ENCODE assay signal across 18 mouse cellular contexts in genomic region chr10:32029996-32030395, GRCm38 (mm10).
A peak's percentile ranks its signal among the peaks of the same experiment; 100 is the strongest.
DNase-seq lines count a peak whose midpoint lies in the region; TF ChIP-seq lines count a peak whose summit lies in the region.
"Had no signal": no experiment of that assay in that cellular context is flagged by ENCODE, and none has a peak within 500 bp of the region (broad histone marks: within the 10 kb centered on the region; RNA-seq: fewer than 3 reads in every experiment).

No protein-coding gene starts in this region.

- peak; percentile 39 to 68 for DNase-seq in frontal cortex, adult 2 months (ENCODE audit: extremely low spot score in 1 of 2, low spot score in 1 of 2)
- DNase-seq in frontal cortex, postnatal 14 days (ENCODE audit: low spot score in 2 of 2) = no peak
- DNase-seq in left cerebral cortex, adult 11 months (ENCODE audit: low spot score) = peak; percentile 29
- DNase-seq in left cerebral cortex, adult 2 months (ENCODE audit: extremely low spot score in 1 of 2, low spot score in 2 of 2) = no peak
- peak; percentile 31 to 43 for DNase-seq in right cerebral cortex, adult 2 months (ENCODE audit: low spot score in 2 of 2)
- DNase-seq in right cerebral cortex, postnatal 14 days = no peak
- DNase-seq in T-cell, adult 2 months (ENCODE audit: low spot score) = no peak
- DNase-seq: adrenal gland, adult 2 months; adrenal gland, postnatal 25 days; cerebellum, adult 2 months; cerebellum, postnatal 10 days; gastrocnemius, postnatal 14 days; heart, adult 2 months; heart, postnatal 14 days had no signal

- no peak for TF ChIP-seq CTCF in left cerebral cortex, adult 2 months (IDR thresholded peaks at IDR 0.05)

- no peak overlapping the region for H3K27ac ChIP-seq in left cerebral cortex, adult 2 months
- H3K27ac ChIP-seq: embryonic facial prominence, embryonic 10.5 days; heart, adult 2 months; heart, embryonic 15.5 days; hindbrain, embryonic 13.5 days; hindbrain, postnatal 0 days had no signal

- no peak overlapping the region for H3K4me3 ChIP-seq in left cerebral cortex, adult 2 months
- H3K4me3 ChIP-seq: embryonic facial prominence, embryonic 10.5 days; heart, adult 2 months; heart, embryonic 15.5 days; hindbrain, embryonic 13.5 days had no signal

- intact Hi-C loops in left cerebral cortex, adult 2 months (cut with DNase I) = no loop called here

Comparison
In these comparisons a context has a peak if more than half of its experiments do, and no peak if none do; other contexts are left out.
1. DNase-seq: peak in frontal cortex, adult 2 months (2 of 2), left cerebral cortex, adult 11 months (single experiment) and right cerebral cortex, adult 2 months (2 of 2); none in frontal cortex, postnatal 14 days (0 of 2), left cerebral cortex, adult 2 months (0 of 2), right cerebral cortex, postnatal 14 days (single experiment) and T-cell, adult 2 months (single experiment).